Comparison of ENCODE assay signal across 8 mouse cellular contexts in the genomic region with DNA sequence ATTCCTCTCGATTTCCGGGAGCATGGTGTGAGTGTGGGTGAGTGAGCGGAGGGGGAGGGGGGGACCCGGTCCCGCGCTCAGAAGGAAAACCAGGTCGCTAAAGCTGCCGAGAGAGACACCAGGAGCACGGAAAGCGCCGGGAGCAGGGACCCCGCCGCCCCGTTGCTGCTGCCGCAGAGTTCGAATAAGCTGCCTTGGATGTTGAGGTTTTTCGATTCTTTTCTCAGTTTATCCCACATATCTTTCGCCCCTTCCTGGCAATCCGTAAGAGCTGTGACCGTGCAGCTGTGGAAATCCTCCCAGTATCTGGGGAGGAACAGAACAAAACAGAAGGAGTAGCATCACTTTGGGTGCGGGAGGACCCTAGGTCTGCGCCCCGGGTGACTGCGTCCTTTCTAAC. TPM values are rescaled to one million over a fixed set of nuclear protein-coding genes. Genes with fewer than 3 reads are reported as not detected.
DNase-seq lines count a peak whose midpoint lies in the region; ATAC-seq and TF ChIP-seq lines count a peak whose summit lies in the region.

No protein-coding gene starts in this region.

- 0 out of 2 replicates have a peak, but pooled peaks cover 7% of the 10 kb centered on the region for H3K4me1 ChIP-seq in lung, postnatal 0 days (ENCODE audit: insufficient read depth, low read depth, low read length)
- H3K4me1 ChIP-seq in forebrain, embryonic 15.5 days, result peaks cover 58% of the 10 kb centered on the region
- H3K4me1 ChIP-seq in liver, embryonic 12.5 days, result peaks cover 13% of the 10 kb centered on the region; the same call in 1 of the 2 replicates
- H3K4me1 ChIP-seq in stomach, postnatal 0 days (replicated peaks; ENCODE audit: control insufficient read depth, insufficient read depth), result peaks cover 5% of the 10 kb centered on the region; the same call in 1 of the 2 replicates

- under 1% methylated on average over 24 of the region's 24 CpGs for WGBS in lung, postnatal 0 days
- WGBS in forebrain, embryonic 15.5 days, result 0% methylated on average over 24 of the region's 24 CpGs
- 3% methylated on average over 24 of the region's 24 CpGs for WGBS in liver, embryonic 12.5 days (ENCODE audit: insufficient replicate concordance)
- WGBS in stomach, postnatal 0 days, result 4% methylated on average over 24 of the region's 24 CpGs

- H3K4me2 ChIP-seq in lung, postnatal 0 days (replicated peaks; ENCODE audit: low read depth, low read length), result peak overlapping the region; percentile 41
- peak overlapping the region; percentile 60 for H3K4me2 ChIP-seq in forebrain, embryonic 15.5 days (replicated peaks)
- H3K4me2 ChIP-seq in liver, embryonic 12.5 days, result peak overlapping the region; percentile 48
- H3K4me2 ChIP-seq in stomach, postnatal 0 days (replicated peaks; ENCODE audit: low read depth), result peak overlapping the region; percentile 42

- H3K27ac ChIP-seq in lung, postnatal 0 days (ENCODE audit: low read length), result no peak overlapping the region
- peak overlapping the region; percentile 98 for H3K27ac ChIP-seq in forebrain, embryonic 15.5 days (replicated peaks)
- no peak overlapping the region for H3K27ac ChIP-seq in liver, embryonic 12.5 days
- no peak overlapping the region for H3K27ac ChIP-seq in stomach, postnatal 0 days (replicated peaks)

- peak; percentile 9 for DNase-seq in adrenal gland, postnatal 10 days
- no peak for DNase-seq in adrenal gland, adult 2 months
- DNase-seq in lung, postnatal 0 days (ENCODE audit: low spot score), result no peak
- DNase-seq in lung, postnatal 4 days, result no peak
- DNase-seq in stomach, postnatal 0 days (ENCODE audit: low spot score), result peak; percentile 16
- no peak for DNase-seq in adrenal gland, postnatal 4 days (ENCODE audit: low spot score in 2 of 2)

- H3K9me3 ChIP-seq in lung, postnatal 0 days (ENCODE audit: low read length), result no peaks in the 10 kb centered on the region
- H3K9me3 ChIP-seq in forebrain, embryonic 15.5 days, result no peaks in the 10 kb centered on the region
- H3K9me3 ChIP-seq in liver, embryonic 12.5 days (replicated peaks), result no peaks in the 10 kb centered on the region
- no peaks in the 10 kb centered on the region for H3K9me3 ChIP-seq in stomach, postnatal 0 days (ENCODE audit: control insufficient read depth, low read length)

- no peak for TF ChIP-seq EP300 in lung, postnatal 0 days (IDR thresholded peaks at IDR 0.05)
- TF ChIP-seq EP300 in stomach, postnatal 0 days (optimal IDR thresholded peaks at IDR 0.05), result no peak

- no peak for TF ChIP-seq CTCF in lung, postnatal 0 days (IDR thresholded peaks at IDR 0.05)
- no peak for TF ChIP-seq CTCF in stomach, postnatal 0 days (IDR thresholded peaks at IDR 0.05; ENCODE audit: low read depth)

- H3K4me3 ChIP-seq in lung, postnatal 0 days (ENCODE audit: low read depth, low read length), result peak overlapping the region; percentile 34; the same call in 1 of the 2 replicates
- peak overlapping the region; percentile 41 for H3K4me3 ChIP-seq in forebrain, embryonic 15.5 days
- H3K4me3 ChIP-seq in liver, embryonic 12.5 days, result peak overlapping the region; percentile 13; the same call in 1 of the 2 replicates
- peak overlapping the region; percentile 29; the same call in 1 of the 2 replicates for H3K4me3 ChIP-seq in stomach, postnatal 0 days (ENCODE audit: low read depth, low read length)

- H3K36me3 ChIP-seq in lung, postnatal 0 days (ENCODE audit: insufficient read depth, low read length), result no peaks in the 10 kb centered on the region
- H3K36me3 ChIP-seq in forebrain, embryonic 15.5 days, result no peaks in the 10 kb centered on the region
- no peaks in the 10 kb centered on the region for H3K36me3 ChIP-seq in liver, embryonic 12.5 days
- no peaks in the 10 kb centered on the region for H3K36me3 ChIP-seq in stomach, postnatal 0 days (ENCODE audit: control insufficient read depth, insufficient read depth, low read length)

- H3K27me3 ChIP-seq in lung, postnatal 0 days (replicated peaks; ENCODE audit: insufficient read depth, low read length), result peaks cover 86% of the 10 kb centered on the region
- H3K27me3 ChIP-seq in forebrain, embryonic 15.5 days, result peaks cover 35% of the 10 kb centered on the region
- peaks cover 99% of the 10 kb centered on the region for H3K27me3 ChIP-seq in liver, embryonic 12.5 days (replicated peaks)
- H3K27me3 ChIP-seq in stomach, postnatal 0 days (ENCODE audit: control insufficient read depth, insufficient read depth, low read length), result peaks cover 22% of the 10 kb centered on the region

- ATAC-seq in lung, postnatal 0 days, result no peak
- no peak for ATAC-seq in forebrain, embryonic 15.5 days (replicated peaks)
- no peak for ATAC-seq in liver, embryonic 12.5 days
- ATAC-seq in stomach, postnatal 0 days (ENCODE audit: low FRiP score, low TSS enrichment), result no peak

- no peak overlapping the region for H3K9ac ChIP-seq in lung, postnatal 0 days (replicated peaks; ENCODE audit: low read depth)
- H3K9ac ChIP-seq in forebrain, embryonic 15.5 days (replicated peaks), result peak overlapping the region; percentile 56
- no peak overlapping the region for H3K9ac ChIP-seq in liver, embryonic 12.5 days
- H3K9ac ChIP-seq in stomach, postnatal 0 days (ENCODE audit: low read length), result no peak overlapping the region

RNA-seq across cellular contexts. Expression of gene Nrn1, which starts 8.4 kb away (rescaled TPM):
- 10 to 100 TPM; 21.9 to 41.4 TPM for total RNA-seq in adrenal gland, postnatal 10 days (2021)
- total RNA-seq in adrenal gland, adult 2 months (2021), result 1 to 10 TPM; 4.1 to 4.7 TPM
- polyA plus RNA-seq in adrenal gland, adult 2 months (2012; rRNA removed), result 1.7 TPM in 2 replicates
- polyA plus RNA-seq in lung, postnatal 0 days (2015; fragmentation: Nextera tagmentation; extraction: Ambion mirVana), result 0.31 and 0.42 TPM in 2 replicates
- 48.0 and 50.4 TPM in 2 replicates for polyA plus RNA-seq in forebrain, embryonic 15.5 days (2015; fragmentation: Nextera tagmentation; extraction: Ambion mirVana)
- polyA plus RNA-seq in liver, embryonic 12.5 days (2016; fragmentation: Nextera tagmentation; extraction: Ambion mirVana), result 2.1 and 2.5 TPM in 2 replicates
- polyA plus RNA-seq in stomach, postnatal 0 days (2015; fragmentation: Nextera tagmentation; extraction: Ambion mirVana), result 1.6 and 1.8 TPM in 2 replicates
- 10 to 100 TPM in 1 of 2 experiments, 1 to 10 TPM in 1; 3.5 to 17.2 TPM for total RNA-seq in adrenal gland, postnatal 4 days (2021)

Comparison
In these comparisons a context has a peak if more than half of its experiments do, and no peak if none do; other contexts are left out.
1. DNase-seq: peak in adrenal gland, postnatal 10 days (single experiment) and stomach, postnatal 0 days (single experiment); none in adrenal gland, adult 2 months (single experiment), lung, postnatal 0 days (single experiment), lung, postnatal 4 days (0 of 2) and adrenal gland, postnatal 4 days (0 of 2).
2. RNA of gene Nrn1, which starts 8.4 kb away (polyA plus RNA-seq): 48.0 to 50.4 TPM in forebrain, embryonic 15.5 days; 2.1 to 2.5 TPM in liver, embryonic 12.5 days, 1.6 to 1.8 TPM in stomach, postnatal 0 days, 1.7 TPM in adrenal gland, adult 2 months and 0.31 to 0.42 TPM in lung, postnatal 0 days; every median in the first group is over 10 times any median in the second.
3. Peak in every context shown above with its lines, with median percentiles within 50 percentile points of each other: H3K4me2 ChIP-seq and H3K4me3 ChIP-seq.